Mouse (Mus musculus): ENCODE data around the gene 4931428F04Rik.
"Not testable (repeated sequence)": the region's sequence is repeated elsewhere in the genome, so short reads cannot be mapped to it uniquely, and the experiment has no call there.

The 4931428F04Rik gene

DNA sequence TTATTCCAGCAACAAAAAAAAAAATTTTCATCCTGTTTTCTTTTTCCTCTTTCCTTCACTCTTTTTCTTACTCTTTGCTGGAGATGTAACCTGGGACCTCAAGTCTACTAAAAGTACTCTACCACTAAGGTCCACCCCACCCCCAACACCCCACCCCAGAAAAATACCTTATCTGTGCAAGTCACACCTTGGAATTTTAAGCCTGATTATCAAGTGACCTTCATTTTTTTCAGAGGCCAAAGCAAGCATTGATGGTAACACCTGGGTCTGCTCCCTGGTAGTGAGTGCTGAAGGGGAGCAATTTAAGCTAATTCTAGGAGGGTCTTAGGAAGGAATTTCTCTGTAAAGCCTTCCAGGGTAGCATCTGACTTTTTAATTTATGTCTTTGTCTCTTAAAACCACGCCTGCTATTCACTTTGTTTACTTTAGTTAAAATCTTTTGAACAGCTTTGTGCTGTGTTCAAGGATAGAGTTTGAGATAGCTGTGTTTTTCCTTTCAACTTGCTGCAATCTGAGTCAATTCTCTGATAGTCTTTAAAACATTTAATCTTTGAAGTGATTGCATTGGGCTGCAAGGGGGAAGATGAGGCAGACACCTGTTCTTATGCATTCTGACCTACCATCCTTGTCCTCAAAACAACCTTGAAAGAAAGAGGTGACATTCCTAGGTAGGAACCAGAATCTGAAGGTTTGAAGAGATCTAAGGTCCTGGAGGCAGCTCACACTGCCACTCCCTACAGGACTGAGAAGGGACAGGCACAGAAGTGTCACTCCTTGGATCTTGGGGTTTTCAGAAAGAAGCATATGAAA lies 56.3 kb downstream of the 4931428F04Rik start:
- in situ Hi-C loops (cut with MboI; ENCODE audit: low sequenced_read_pairs): no loop called here

- in situ Hi-C loops (cut with MboI; ENCODE audit: low sequenced_read_pairs): not testable (repeated sequence)
These were observed 57.4 kb downstream of the 4931428F04Rik start for GRCm38 (mm10) chr8:105232321-105232693.

GRCm38 (mm10) chr8:105231503-105232320 lies 58.0 kb downstream of the 4931428F04Rik start:
- in situ Hi-C loops (cut with MboI; ENCODE audit: low sequenced_read_pairs): no loop called here
